Mouse (Mus musculus): ENCODE data around the gene Etv6. TPM values are rescaled to one million over a fixed set of nuclear protein-coding genes. Genes with fewer than 3 reads are reported as not detected.

The Etv6 gene
- polyA plus RNA-seq, 1 experiment from 2014 or later, result 13.8 TPM

DNA sequence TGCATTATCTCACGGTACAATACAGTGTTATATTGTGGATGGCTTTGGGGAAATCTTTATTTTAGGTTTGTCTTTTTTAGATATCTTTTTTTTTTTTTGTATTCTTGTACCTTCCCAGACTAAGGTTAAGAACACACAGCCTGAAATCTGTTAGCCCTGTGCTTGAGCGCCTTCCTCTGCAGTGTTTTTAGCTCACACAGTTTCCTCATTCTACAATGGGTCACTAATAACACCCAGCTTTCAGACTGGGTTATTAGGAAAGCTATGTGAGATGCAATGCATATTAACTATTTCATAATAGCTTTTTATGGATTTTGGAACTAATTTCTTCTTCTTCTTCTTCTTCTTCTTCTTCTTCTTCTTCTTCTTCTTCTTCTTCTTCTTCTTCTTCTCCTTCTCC, 44.1 kb downstream of the Etv6 start:
- no peaks in the 10 kb centered on the region for H3K27me3 ChIP-seq (replicated peaks)
- no peak overlapping the region for H3K4me2 ChIP-seq
- H3K4me3 ChIP-seq (replicated peaks), result no peak overlapping the region
- ATAC-seq (ENCODE audit: insufficient read depth, low FRiP score, low read depth), result no peak
- H3K9ac ChIP-seq, result no peak overlapping the region
- no peaks in the 10 kb centered on the region for H3K4me1 ChIP-seq
- H3K36me3 ChIP-seq, result no peaks in the 10 kb centered on the region
- no peaks in the 10 kb centered on the region for H3K9me3 ChIP-seq
- 87% methylated on average over 2 of the region's 2 CpGs for WGBS
- H3K27ac ChIP-seq, result no peak overlapping the region

GRCm38 (mm10) chr6:134080946-134081345, 45.4 kb downstream of the Etv6 start:
- ATAC-seq (ENCODE audit: insufficient read depth, low FRiP score, low read depth), result no peak
- WGBS, result 86% methylated on average over 5 of the region's 5 CpGs
- no peaks in the 10 kb centered on the region for H3K27me3 ChIP-seq (replicated peaks)

GRCm38 (mm10) chr6:134082229-134082920, 46.9 kb downstream of the Etv6 start:
- Histone ChIP-seq H3K9ac (no peak overlapping the region), H3K4me1 (no peaks in the 10 kb centered on the region), H3K27me3 (replicated peaks) (no peaks in the 10 kb centered on the region), H3K36me3 (no peaks in the 10 kb centered on the region), H3K4me2 (no peak overlapping the region), H3K4me3 (replicated peaks) (no peak overlapping the region), H3K9me3 (no peaks in the 10 kb centered on the region), H3K27ac (no peak overlapping the region)
- WGBS, result 83% methylated on average over 15 of the region's 15 CpGs
- ATAC-seq (ENCODE audit: insufficient read depth, low FRiP score, low read depth), result no peak

More at GRCm38 (mm10) chr6:134080946-134081345, 45.4 kb downstream of the Etv6 start:
- H3K4me3 ChIP-seq (replicated peaks), result no peak overlapping the region
- no peak overlapping the region for H3K27ac ChIP-seq
- H3K4me1 ChIP-seq, result no peaks in the 10 kb centered on the region
- H3K9me3 ChIP-seq, result no peaks in the 10 kb centered on the region
- no peak overlapping the region for H3K9ac ChIP-seq
- H3K36me3 ChIP-seq, result no peaks in the 10 kb centered on the region
- H3K4me2 ChIP-seq, result no peak overlapping the region

DNA sequence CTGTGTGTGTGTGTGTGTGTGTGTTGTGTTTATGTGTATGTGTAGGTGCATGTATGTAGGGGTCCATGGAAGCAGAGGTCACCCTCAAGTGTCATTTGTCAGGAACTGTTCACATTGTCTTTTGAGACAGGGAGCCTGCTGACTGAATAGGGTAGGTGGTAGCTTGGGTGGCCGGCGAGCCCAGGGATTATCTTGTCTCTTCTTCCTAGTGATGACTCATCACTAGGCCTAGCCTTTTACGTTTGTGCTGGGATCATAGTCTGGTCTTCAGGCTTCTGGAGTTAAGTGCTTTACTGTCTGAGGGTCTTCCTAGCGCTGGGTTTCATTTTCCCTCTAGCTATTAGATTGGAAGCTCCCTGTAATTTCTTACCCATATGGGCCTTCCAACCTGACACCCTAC, 47.9 kb downstream of the Etv6 start:
- no peak overlapping the region for H3K4me3 ChIP-seq (replicated peaks)
- no peak overlapping the region for H3K4me2 ChIP-seq
- WGBS, result 73% methylated on average over 4 of the region's 4 CpGs
- no peak for ATAC-seq (ENCODE audit: insufficient read depth, low FRiP score, low read depth)
- no peak overlapping the region for H3K27ac ChIP-seq
- no peaks in the 10 kb centered on the region for H3K4me1 ChIP-seq
- H3K9ac ChIP-seq, result no peak overlapping the region
- H3K36me3 ChIP-seq, result no peaks in the 10 kb centered on the region
- no peaks in the 10 kb centered on the region for H3K9me3 ChIP-seq
- H3K27me3 ChIP-seq (replicated peaks), result no peaks in the 10 kb centered on the region

GRCm38 (mm10) chr6:134086351-134086750, 50.9 kb downstream of the Etv6 start:
- H3K4me3 ChIP-seq (replicated peaks), result no peak overlapping the region
- peaks cover 13% of the 10 kb centered on the region; the same call in 1 of the 2 replicates for H3K4me1 ChIP-seq
- H3K9ac ChIP-seq, result no peak overlapping the region
- H3K9me3 ChIP-seq, result no peaks in the 10 kb centered on the region
- WGBS, result 85% methylated on average over 7 of the region's 7 CpGs
- no peak overlapping the region for H3K4me2 ChIP-seq
- ATAC-seq (ENCODE audit: insufficient read depth, low FRiP score, low read depth), result no peak
- H3K36me3 ChIP-seq, result no peaks in the 10 kb centered on the region
- H3K27me3 ChIP-seq (replicated peaks), result no peaks in the 10 kb centered on the region
- no peak overlapping the region for H3K27ac ChIP-seq

DNA sequence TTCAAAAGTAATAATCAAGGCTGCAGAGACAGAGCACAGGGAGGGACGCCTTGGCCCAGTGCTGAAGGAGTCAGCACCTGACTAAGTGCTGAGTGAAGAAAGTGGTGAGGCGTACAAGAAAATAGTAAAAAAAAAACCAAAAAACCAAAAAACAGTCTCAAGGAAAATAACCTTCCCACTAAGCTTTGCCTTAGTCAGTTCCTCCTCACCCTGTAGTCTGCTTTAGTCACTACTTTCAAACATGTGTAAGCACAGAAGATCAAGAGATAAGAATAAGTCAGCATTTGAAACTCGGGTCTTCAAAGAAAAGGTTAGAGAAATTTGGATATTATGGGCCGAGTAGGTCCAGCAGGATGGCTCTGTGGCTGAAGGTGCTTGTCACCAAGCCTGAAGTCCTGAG, 52.2 kb downstream of the Etv6 start:
- no peak for ATAC-seq (ENCODE audit: insufficient read depth, low FRiP score, low read depth)
- no peaks in the 10 kb centered on the region for H3K27me3 ChIP-seq (replicated peaks)

GRCm38 (mm10) chr6:134089671-134090377, 54.3 kb downstream of the Etv6 start:
- H3K9ac ChIP-seq, result no peak overlapping the region
- ATAC-seq (ENCODE audit: insufficient read depth, low FRiP score, low read depth), result no peak

More for the DNA sequence above, 52.2 kb downstream of the Etv6 start:
- Histone ChIP-seq H3K9ac (no peak overlapping the region), H3K9me3 (no peaks in the 10 kb centered on the region), H3K4me1 (peaks cover 14% of the 10 kb centered on the region; the same call in 1 of the 2 replicates), H3K4me2 (no peak overlapping the region), H3K4me3 (replicated peaks) (no peak overlapping the region), H3K27ac (no peak overlapping the region), H3K36me3 (no peaks in the 10 kb centered on the region)
- WGBS, result 77% methylated on average over 4 of the region's 4 CpGs

GRCm38 (mm10) chr6:134090378-134090692, 54.8 kb downstream of the Etv6 start:
- Histone ChIP-seq H3K4me2 (no peak overlapping the region), H3K27ac (no peak overlapping the region), H3K4me3 (replicated peaks) (no peak overlapping the region), H3K27me3 (replicated peaks) (no peaks in the 10 kb centered on the region), H3K9me3 (no peaks in the 10 kb centered on the region), H3K9ac (no peak overlapping the region), H3K36me3 (no peaks in the 10 kb centered on the region), H3K4me1 (peaks cover 14% of the 10 kb centered on the region; the same call in 1 of the 2 replicates)
- 58% methylated on average over 4 of the region's 4 CpGs for WGBS
- ATAC-seq (ENCODE audit: insufficient read depth, low FRiP score, low read depth), result no peak

More at GRCm38 (mm10) chr6:134089671-134090377, 54.3 kb downstream of the Etv6 start:
- Histone ChIP-seq H3K27me3 (replicated peaks) (no peaks in the 10 kb centered on the region), H3K36me3 (no peaks in the 10 kb centered on the region), H3K9me3 (no peaks in the 10 kb centered on the region), H3K27ac (no peak overlapping the region), H3K4me3 (replicated peaks) (no peak overlapping the region), H3K4me2 (no peak overlapping the region), H3K4me1 (peaks cover 14% of the 10 kb centered on the region; the same call in 1 of the 2 replicates)
- 55% methylated on average over 7 of the region's 7 CpGs for WGBS

GRCm38 (mm10) chr6:134090875-134091274, 55.4 kb downstream of the Etv6 start:
- 0 out of 2 replicates have a peak overlapping the region, but pooled peaks have one; percentile 21 for H3K27ac ChIP-seq
- H3K4me3 ChIP-seq (replicated peaks), result no peak overlapping the region
- H3K9me3 ChIP-seq, result no peaks in the 10 kb centered on the region
- H3K9ac ChIP-seq, result no peak overlapping the region
- WGBS, result 82% methylated on average over 4 of the region's 4 CpGs
- ATAC-seq (ENCODE audit: insufficient read depth, low FRiP score, low read depth), result no peak
- peaks cover 14% of the 10 kb centered on the region; the same call in 1 of the 2 replicates for H3K4me1 ChIP-seq
- H3K4me2 ChIP-seq, result no peak overlapping the region
- no peaks in the 10 kb centered on the region for H3K27me3 ChIP-seq (replicated peaks)
- H3K36me3 ChIP-seq, result no peaks in the 10 kb centered on the region

DNA sequence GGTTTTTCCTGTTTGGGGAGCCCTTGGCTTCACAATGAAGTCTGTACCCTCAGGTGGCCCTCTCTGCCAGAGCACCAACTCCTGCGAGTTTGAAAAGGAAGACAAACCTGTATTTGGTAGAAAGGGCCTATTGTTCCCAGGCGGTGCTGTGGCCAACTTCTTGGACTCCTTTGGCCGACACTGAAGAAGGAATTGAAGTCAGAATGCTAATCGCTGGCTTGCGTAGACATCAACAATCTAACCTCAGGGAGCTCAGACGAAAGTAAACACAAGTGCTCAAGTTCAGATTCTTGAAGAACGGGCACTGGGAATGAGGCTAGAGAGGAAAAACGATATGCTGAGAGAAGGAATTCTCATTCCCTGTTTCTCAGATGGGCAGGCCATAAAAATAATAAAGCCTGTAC, 55.9 kb downstream of the Etv6 start:
- no peaks in the 10 kb centered on the region for H3K36me3 ChIP-seq
- 0 out of 2 replicates have a peak overlapping the region, but pooled peaks have one; percentile 21 for H3K27ac ChIP-seq
- no peaks in the 10 kb centered on the region for H3K27me3 ChIP-seq (replicated peaks)
- H3K4me2 ChIP-seq, result no peak overlapping the region
- peaks cover 14% of the 10 kb centered on the region; the same call in 1 of the 2 replicates for H3K4me1 ChIP-seq
- H3K9ac ChIP-seq, result no peak overlapping the region
- ATAC-seq (ENCODE audit: insufficient read depth, low FRiP score, low read depth), result no peak
- WGBS, result 40% methylated on average over 8 of the region's 8 CpGs
- H3K9me3 ChIP-seq, result no peaks in the 10 kb centered on the region
- no peak overlapping the region for H3K4me3 ChIP-seq (replicated peaks)

DNA sequence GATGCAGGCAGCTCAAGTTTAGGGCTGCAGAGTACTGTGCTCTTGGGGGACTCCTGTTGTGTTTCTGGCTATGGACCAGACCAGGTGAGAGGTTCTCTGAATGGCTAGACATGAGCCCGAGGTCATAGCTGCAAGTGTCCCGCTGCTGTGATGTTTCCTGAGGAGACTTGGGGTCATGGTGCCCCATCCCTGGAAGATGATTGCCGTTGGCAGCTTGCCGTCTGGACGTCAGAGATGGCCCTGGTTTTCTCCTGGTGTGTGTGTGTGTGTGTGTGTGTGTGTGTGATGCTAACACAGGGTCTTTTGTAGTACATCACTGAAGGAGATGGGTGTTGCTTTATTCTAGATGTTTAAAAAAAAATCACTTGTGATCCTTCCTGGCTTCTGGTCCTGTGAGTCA, 58.6 kb downstream of the Etv6 start:
- no peak for ATAC-seq (ENCODE audit: insufficient read depth, low FRiP score, low read depth)
- 85% methylated on average over 5 of the region's 5 CpGs for WGBS
- Histone ChIP-seq H3K9me3 (no peaks in the 10 kb centered on the region), H3K36me3 (no peaks in the 10 kb centered on the region), H3K4me3 (replicated peaks) (no peak overlapping the region), H3K27me3 (replicated peaks) (no peaks in the 10 kb centered on the region), H3K9ac (no peak overlapping the region), H3K27ac (no peak overlapping the region), H3K4me1 (peaks cover 14% of the 10 kb centered on the region; the same call in 1 of the 2 replicates), H3K4me2 (no peak overlapping the region)

GRCm38 (mm10) chr6:134094620-134095019, 59.1 kb downstream of the Etv6 start:
- H3K27me3 ChIP-seq (replicated peaks), result no peaks in the 10 kb centered on the region
- H3K9me3 ChIP-seq, result no peaks in the 10 kb centered on the region

More at GRCm38 (mm10) chr6:134094620-134095019, 59.1 kb downstream of the Etv6 start:
- H3K4me1 ChIP-seq, result peaks cover 12% of the 10 kb centered on the region; the same call in 1 of the 2 replicates
- H3K4me2 ChIP-seq, result no peak overlapping the region
- no peak overlapping the region for H3K4me3 ChIP-seq (replicated peaks)
- H3K27ac ChIP-seq, result no peak overlapping the region
- ATAC-seq (ENCODE audit: insufficient read depth, low FRiP score, low read depth), result no peak
- no peak overlapping the region for H3K9ac ChIP-seq
- H3K36me3 ChIP-seq, result no peaks in the 10 kb centered on the region
- 89% methylated on average over 7 of the region's 8 CpGs for WGBS
